Mouse (Mus musculus) cerebellum, adult 2 months (tissue): ENCODE measurements at regions not wholly inside any gene's neighbourhood (a gene's known extent, or its start where the extent isn't known, plus 50 kb on each side); places are given as distances from the start of the nearest gene placed in this dataset.

ENCODE experiments used
- CTCF ChIP-seq: fragments of 200-500 bp; IDR thresholded peaks from 2 replicates; pipeline ENCODE4 v1.5.1; 2011; ENCODE audit warnings: low read depth, mild to moderate bottlenecking, control low read depth, low read length, moderate library complexity, borderline replicate concordance; ENCODE audit not compliant: insufficient read depth
- POLR2A ChIP-seq: fragments of 200-500 bp; IDR thresholded peaks from 2 replicates; pipeline ENCODE4 v1.6.1; 2011; ENCODE audit warnings: low read length, control low read depth, borderline replicate concordance; ENCODE audit not compliant: insufficient read depth

GRCm38 (mm10) chr1:28349411-28349973 is 430.6 kb downstream of the Gm597 start:
- TF ChIP-seq CTCF (no peak), POLR2A (no peak)
